Mouse (Mus musculus) cerebellum, postnatal 14 days (tissue): ENCODE results near the gene Gtf2h5.

Source experiments
- DNase-seq, 2 experiments: peaks; one replicate each; pipeline ENCODE4 v3.0.0; 2021; ENCODE audit warnings: mixed read lengths in 2 of 2

Gtf2h5 gene

DNA sequence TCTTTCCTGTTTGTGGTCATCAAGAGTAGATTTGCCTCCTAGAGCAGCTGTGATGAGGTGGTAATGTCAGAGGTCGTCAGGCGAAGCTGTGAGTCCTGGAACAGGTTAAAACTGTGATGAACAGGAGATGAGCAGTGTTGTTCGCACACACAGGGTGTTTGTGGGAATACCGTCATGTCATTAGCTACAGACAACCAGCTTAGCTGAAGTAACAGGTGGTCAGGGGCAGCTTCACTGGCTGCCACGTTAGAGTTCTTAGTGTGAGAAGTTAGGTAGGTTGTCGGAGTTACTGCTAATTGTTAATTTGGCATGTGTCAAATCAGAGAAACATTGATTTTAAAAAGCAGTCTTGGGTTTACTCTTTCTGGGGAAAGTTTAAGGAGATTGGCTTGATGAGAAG, 34.1 kb downstream of the Gtf2h5 start:
- no peak for DNase-seq

DNA sequence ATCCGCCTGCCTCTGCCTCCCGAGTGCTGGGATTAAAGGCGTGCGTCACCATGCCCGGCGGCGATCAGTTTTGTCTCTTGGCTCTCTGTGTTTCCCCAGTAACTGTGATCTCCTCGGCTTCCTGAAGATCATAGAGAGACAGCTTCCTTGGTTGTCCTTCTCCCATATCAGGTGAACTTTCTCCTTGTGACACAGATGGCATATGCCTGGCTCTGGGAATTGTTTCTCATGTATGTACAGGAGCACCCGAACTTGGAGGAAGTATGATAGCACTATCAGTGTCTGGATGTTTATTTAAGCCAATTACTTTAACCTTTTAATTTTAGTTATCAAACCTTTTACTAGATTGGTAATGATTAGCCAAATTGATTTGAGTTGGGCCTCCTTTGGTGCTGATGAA, 35.5 kb downstream of the Gtf2h5 start:
- DNase-seq, result no peak

DNA sequence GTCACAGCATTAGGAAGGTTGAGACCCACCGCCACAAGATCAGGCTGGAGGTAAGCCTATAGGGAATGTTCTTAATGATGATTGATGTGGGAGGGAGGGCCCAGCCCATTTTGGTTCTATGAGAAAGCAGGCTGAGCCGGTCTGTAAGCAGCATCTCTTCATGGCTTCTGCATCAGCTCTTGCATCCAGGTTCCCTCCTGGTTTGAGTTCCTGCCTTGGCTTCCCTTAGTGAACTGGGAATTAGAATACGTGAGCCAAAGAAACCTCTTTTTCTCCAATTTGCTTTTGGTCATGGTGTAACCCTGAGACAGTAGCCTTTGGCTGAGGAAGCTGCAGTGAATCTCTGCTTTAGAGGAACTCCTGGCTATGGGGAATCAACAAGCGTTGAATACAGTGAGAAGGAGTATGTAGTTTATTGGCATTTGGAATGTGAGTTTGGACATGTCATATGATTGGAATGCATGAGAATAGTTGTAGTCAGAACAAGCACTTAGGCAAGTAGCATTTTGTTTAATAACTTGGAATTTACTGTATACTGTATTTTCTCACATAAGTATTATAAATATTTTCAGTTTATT, 37.7 kb downstream of the Gtf2h5 start:
- DNase-seq, result peak; percentile 13 to 56

DNA sequence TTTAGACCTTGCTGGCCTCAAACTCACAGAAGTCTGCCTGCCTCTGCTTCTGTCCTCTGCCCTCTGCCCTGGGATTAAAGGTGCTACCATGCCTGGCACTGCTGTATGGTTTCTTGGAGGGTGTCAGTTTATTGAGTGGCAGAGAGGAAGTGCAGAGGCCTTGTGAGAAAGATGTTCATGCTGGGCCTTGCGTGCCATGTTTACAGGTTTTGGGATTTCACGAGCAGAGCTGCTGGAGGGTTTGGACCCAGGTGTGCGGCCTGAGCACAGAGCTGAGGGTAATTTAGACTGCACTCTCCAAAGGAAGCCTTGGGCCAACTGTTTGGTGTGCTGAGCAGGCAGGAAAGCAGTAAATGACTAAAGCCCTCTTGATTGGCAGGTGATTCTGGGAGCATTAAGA, 38.3 kb downstream of the Gtf2h5 start:
- DNase-seq, result peak in 1 of 2 experiments; percentile 11

DNA sequence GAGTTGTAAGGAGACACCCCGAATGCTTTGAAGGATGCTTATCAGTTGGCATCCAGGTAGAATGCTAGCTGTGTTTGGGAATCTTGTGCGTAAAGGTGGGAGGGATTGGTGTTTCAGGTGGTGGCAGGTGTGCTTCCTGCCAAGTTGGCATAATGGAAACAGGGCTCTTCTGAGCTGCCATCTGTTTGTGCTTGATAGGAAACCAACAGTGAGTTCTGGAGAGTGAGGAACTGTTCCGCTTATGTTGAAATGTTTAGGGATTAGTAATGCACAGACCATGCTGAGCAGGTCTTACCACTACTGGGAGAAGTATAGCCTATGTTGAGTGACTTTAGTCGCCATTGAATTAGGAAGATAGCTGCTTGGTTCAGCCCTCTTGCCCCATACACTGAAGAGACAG, 39.3 kb downstream of the Gtf2h5 start:
- DNase-seq, result peak; percentile 66 to 83

DNA sequence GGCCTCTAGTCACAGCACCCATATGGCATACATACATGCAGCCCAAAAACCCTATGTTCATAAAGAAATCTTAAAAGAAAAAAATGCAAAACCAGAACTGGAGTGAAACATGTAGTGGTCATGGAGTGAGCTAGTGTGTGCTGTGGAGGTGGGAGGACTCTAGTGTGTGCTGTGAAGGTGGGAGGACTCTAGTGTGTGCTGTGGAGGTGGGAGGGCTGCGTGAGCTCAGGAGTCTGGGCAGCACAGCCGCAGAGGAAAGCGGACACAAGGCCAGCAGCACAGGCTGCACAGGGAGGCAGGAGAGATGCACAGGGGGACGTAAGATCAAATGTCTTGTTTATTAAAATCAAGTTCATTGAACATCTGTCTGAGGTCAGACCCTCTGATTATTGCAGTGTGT, 44.2 kb downstream of the Gtf2h5 start:
- no peak for DNase-seq

DNA sequence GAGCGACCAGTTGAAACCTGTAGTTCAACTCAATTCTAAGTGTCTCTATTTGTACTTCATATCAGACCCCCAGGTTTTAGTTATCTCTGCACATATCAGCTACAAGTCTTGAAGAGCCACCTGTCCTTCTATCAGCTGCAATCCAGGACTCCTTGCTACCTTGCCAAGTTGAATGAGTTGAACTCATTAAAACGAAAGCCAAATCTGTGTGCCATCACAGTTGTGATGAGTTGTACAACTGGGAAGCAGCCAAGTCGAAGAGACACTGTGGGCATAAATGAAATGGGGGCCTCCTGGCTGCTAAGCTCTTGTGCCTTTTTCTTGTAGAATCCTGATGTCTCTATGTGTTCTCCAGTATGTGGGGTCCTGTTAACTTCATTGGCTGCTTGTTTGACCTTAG, 45.9 kb downstream of the Gtf2h5 start:
- DNase-seq, result peak; percentile 48 to 68

DNA sequence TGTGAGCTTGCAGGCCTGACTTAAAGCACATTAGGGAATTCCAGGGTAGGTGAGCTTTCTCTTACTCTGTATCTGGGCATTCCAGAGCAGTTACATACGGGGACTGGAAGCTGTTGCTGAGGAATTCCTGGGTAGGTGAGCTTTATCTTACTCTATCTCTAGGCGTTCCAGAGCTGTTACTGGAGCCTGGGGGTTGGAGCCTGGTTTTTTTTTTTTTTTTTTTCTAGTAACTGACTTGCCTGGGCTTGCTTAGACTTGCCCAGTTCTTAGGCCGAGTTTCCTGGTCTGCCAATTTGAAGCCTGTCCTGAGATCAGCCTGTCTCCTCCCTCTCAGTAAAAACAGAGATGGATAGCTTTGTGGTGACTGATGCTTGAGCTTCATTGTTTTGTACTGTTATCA, 48.5 kb downstream of the Gtf2h5 start:
- DNase-seq, result no peak

DNA sequence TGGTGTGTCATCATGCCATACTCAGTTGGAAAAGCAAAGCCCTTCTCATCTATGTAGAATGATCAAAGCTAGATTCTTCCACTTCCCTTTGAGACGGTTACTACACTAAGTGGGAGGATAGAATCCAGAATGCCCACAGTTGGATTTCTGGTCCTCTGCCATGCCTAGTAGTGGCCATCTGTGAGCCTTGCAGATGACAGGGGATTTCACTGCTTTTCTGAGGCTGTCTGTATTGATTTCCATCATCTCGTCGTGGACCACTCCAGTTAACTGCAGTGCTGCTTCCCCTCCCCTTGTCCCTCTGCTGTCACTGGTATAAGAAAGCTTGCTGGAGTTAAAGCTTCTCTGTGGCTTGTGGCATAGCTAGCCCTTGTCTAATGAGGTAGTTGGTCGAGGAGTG, 49.8 kb downstream of the Gtf2h5 start:
- DNase-seq, result peak; percentile 97

DNA sequence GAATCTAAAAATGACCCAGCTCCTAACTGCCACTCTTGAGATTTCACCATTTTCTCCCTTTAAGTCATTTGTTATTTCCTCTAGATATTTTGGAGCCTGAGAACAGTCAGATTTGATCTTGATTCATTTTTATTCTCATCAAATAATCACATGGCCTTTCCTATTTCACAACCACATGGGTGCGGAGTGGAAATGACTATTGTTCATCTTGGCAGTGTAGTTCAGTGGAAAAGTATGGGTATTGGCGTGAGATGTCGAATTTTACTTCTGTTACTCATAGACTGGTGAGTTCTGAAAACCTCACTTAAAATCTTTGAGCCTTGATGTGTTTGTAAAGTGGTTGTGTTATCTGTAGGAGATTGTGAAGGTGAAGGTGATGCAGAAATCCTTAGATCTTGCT, 51.5 kb downstream of the Gtf2h5 start:
- no peak for DNase-seq
